Mouse (Mus musculus): ENCODE results near the gene Hoxd11.

GRCm38 (mm10) chr2:74678891-74679595 lies at the start of gene Hoxd11:
- TF ChIP-seq POLR2A (IDR thresholded peaks at IDR 0.05; ENCODE audit: low read depth, low read length) (no peak), CTCF (IDR thresholded peaks at IDR 0.05; ENCODE audit: extremely low read depth, insufficient read depth, insufficient read length, insufficient replicate concordance) (no peak)
